Mouse (Mus musculus) bone marrow macrophage, adult 2 months (primary cell): ENCODE data around the gene Arhgef38.

ENCODE experiments used
- CTCF ChIP-seq: IDR thresholded peaks from 2 replicates; pipeline ENCODE4 v1.5.1; 2012; ENCODE audit warnings: low read depth, mild to moderate bottlenecking, low read length, moderate library complexity
- POLR2A ChIP-seq: IDR thresholded peaks from 2 replicates; pipeline ENCODE4 v1.6.1; 2012; ENCODE audit warnings: mild to moderate bottlenecking, low read depth, low read length, borderline replicate concordance

GRCm38 (mm10) chr3:133187524-133187923, 47.2 kb downstream of the Arhgef38 start:
- TF ChIP-seq CTCF (no peak), POLR2A (no peak)
